Mouse (Mus musculus) heart, postnatal 14 days (tissue): ENCODE data around the gene Gm8281. TPM values are rescaled to one million over a fixed set of nuclear protein-coding genes. Genes with fewer than 3 reads are reported as not detected.
"Not testable (repeated sequence)": the region's sequence is repeated elsewhere in the genome, so short reads cannot be mapped to it uniquely, and the experiment has no call there.

Experiments used
- DNase-seq, 2 experiments: peaks; one replicate each; pipeline ENCODE4 v3.0.0; 2021 to 2022
- intact Hi-C: fragments of 180-260 bp; cut with DNase I; formaldehyde crosslinking; loops from one replicate; pipeline ENCODE4 v1.15.1; 2025
- long read RNA-seq, 2 experiments: library from polyadenylated mRNA; stranded (forward); transcript quantifications; one replicate each; pipeline ENCODE4 v2.0.0; 2021
- total RNA-seq, 2 experiments: library from RNA; stranded (reverse); gene quantifications; 2 replicates each; pipeline ENCODE4 v1.2.3; 2021

Gene Gm8281
- not detected for total RNA-seq
- long read RNA-seq, experiment 1, result 0 reads
- long read RNA-seq, experiment 2, result 0 reads

DNA sequence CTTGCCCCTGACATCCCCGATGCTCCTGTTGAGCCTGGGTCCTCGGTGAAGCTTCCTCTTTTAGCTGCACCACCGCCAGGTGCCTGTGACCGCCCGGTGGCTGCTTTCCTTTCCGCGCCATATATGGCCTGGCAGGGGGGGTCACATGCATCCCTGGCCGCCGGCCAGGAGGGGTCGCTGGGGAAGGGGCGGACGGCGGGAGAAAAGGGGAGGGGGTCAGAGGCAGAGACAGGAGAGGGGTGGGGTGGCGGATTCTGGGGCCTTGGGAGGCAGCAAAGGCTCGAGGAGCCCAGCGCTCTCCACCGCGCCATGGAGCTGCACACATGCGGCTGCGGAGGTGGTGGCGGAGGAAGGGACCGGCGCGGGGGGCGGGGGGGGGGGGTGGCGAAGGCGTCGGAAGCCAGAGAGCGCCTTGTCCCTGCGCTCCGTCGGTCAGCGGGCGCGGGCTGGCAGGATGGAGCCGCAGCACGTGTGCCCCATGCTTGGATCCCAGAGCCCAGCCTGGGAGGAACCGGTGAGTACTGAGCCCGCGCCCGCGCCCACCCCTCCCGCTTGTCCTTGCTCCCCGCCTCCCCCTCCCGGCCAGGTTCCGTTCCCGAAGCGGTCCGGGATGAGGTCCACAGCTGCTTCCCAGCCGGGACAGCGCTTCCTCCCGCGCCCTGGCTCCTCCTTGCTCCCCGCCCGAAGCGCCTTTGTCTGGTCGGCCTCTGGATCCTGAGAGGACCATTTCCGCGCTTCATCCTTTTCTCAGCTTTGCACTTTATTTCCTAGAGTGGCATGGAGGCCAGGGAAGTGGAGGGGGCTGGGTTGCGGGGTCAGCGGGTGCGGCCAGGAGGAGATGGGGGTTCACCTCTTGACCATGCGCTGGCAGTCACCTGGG, at the start of gene Gm8281:
Gm8281 (plus strand) TSS at position 430 of the 880 bp plus-strand sequence.
- DNase-seq, result peak; percentile 1 to 2

DNA sequence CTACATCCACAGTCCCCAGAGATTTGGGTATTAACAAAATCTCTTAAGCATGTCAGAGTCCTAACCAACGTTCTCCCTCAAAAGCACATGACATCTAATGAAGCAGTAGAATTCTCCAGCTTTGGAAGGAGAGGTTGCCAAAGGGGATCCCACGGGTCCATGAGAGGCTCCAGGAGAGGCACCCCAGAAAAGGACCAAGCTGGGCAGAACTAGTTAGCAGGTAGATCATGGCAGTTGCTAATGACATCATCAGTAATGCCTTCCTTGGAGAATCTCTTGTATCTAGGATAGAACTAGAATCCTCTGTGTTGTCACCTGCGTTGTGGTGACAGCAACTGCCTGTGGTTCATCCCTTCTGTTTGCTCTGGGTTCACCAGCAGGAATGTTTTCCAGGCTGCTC, 20.5 kb upstream of the Gm8281 start, which contains the start of gene 4930555G01Rik:
4930555G01Rik (plus strand) TSS at position 301 of the 400 bp plus-strand sequence.
- DNase-seq, intact Hi-C loops: not testable (repeated sequence)

More for the DNA sequence above, at the start of gene Gm8281:
- intact Hi-C loops, result not testable (repeated sequence)

GRCm38 (mm10) chr14:5131219-5131618, 60.4 kb downstream of the Gm8281 start, which contains the start of gene Gm8279:
Gene Gm8279 (plus strand): TSS chr14:5131519.
- DNase-seq, intact Hi-C loops: not testable (repeated sequence)

Other genes with a start within 250 kb of the Gm8281 start
- not detected for gene Gm3269, start 232.9 kb upstream of the Gm8281 start, total RNA-seq
- 1 to 10 TPM; 1.9 to 2.2 TPM for gene Gm3264, start 215.5 kb upstream of the Gm8281 start, total RNA-seq
- not detected for gene Gm3278, start 178.6 kb upstream of the Gm8281 start, total RNA-seq
- not detected for gene Gm8297, start 87.1 kb upstream of the Gm8281 start, total RNA-seq
- not detected for gene Gm3298, start 55.1 kb upstream of the Gm8281 start, total RNA-seq
- gene 4930555G01Rik, start 20.4 kb upstream of the Gm8281 start, total RNA-seq, result not detected
- gene Gm8279, start 60.5 kb downstream of the Gm8281 start, total RNA-seq, result not detected
- gene Gm3317, start 93.5 kb downstream of the Gm8281 start, total RNA-seq, result not detected
- not detected for gene Gm8271, start 114.8 kb downstream of the Gm8281 start, total RNA-seq
- not detected for gene Gm3526, start 189.5 kb downstream of the Gm8281 start, total RNA-seq